Mouse (Mus musculus): Measurements from ENCODE around the gene Tomm40l.

The Tomm40l gene

DNA sequence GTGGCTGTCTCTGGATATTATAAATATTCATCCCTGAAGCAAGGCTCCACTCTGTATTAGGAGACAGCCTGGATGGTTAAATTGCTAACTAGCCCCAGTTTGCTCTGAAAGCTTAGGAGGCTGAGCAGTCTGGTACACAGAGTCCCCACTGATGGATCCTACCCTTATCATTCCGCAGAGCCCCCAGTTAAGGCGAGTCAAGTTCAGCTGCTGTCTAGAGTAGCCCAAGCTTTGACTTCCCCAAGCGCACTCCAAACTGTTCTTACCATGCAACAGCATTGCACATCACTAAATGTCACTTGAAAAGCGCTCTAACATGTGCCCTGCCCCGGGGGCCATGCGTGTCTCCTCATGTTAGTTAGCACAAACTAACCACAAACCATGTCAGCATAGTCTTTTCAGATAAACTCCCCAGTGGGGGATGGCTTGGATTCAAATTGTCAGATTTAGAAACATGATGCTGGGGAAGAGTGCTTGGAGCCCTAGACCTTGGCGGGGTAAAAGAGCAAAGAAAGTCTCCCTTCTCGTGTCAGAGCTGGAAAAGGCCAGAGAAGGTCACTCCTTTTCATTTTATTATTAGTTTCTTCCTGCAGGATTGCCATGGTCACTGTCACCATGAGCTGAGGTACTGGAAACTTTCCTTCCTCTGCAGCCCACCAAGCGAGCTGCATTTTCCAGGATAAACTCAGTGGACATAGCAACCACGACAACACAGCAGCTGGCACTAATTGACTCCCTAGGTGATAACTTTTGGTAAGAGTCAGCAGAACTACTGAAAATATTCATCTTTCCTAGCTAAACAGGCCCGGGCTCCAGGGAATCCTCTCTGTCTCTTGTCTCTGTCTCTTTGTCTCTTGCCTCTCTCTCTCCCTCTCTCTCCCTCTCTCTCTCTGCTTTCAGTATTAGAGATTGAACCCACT, 28.1 kb downstream of the Tomm40l start:
- in situ Hi-C loops (cut with MboI, MseI), result no loop called here

- in situ Hi-C loops (cut with MboI, MseI), result no loop called here
Observed at GRCm38 (mm10) chr1:171193093-171193840, 29.0 kb downstream of the Tomm40l start.

- in situ Hi-C loops (cut with MboI, MseI), result no loop called here
Observed at GRCm38 (mm10) chr1:171192283-171192682, 30.0 kb downstream of the Tomm40l start.

DNA sequence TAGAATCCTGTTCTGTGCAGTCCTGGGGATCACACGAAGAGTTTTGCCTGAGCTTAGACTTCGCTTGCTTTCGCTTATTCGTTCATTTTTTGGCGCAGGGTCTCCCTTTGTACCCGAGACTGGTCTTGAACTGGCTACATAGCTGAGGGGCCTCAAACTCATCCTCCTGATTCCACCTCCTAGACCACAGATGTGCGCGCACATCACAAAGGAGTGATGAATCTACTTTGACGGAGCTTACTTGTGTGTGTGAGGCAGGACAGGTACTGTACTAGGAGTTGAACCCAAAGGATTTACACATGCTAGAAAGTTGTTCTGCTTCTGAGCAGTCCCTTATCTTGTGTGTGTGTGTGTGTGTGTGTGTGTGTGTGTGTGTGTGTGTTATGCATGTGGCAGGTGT, 31.5 kb downstream of the Tomm40l start:
- in situ Hi-C loops (cut with MboI, MseI), result no loop called here

DNA sequence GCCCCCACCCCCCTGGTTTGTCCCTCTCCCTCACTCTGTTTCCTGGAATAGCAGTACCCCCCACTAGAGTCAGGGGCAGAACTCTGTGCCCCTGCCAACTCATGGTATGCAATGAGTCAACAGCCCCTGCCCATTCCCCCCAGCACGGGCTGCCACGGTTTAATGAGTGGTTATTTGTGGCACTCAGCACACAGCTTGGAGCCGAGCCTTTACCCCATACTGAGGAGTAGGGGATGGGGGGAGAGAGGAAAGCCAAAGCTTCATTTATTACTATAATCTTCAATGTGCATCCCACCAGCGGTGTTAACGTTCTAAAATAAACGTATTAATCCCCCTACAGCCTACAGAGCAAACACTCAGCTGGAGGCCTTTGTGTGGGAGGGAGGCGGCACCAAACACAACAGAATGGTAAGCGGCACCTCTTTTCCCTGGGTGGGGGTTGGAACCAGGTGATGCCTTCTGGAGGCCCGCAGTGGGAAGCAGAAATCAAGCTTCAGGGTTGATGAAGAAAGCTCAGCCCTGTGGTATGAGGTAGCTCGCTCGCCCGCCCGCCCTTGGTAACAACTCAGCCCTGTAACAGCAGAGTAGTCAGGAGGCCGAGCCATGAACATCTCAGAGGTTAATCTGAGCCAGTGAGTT, 32.7 kb downstream of the Tomm40l start:
- in situ Hi-C loops (cut with MboI, MseI), result no loop called here

DNA sequence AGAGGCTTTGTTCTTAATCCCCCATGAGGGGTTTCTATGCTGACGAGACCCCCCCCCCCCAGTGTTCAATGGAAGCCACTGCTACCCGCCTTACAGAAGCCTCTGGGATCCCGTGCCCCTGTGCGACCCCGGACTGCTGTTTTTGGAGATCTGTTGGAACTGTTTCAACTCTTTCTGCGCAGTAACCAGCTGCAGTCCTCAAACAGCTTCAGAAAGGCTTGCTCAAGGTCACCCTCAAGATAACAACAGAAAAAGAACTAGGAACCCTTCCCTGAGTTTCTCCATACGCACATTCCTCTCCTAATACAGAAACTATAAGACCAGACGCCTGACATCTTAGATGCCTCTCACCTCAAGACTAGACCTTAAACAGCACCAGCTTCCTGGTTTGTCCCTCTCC, 33.3 kb downstream of the Tomm40l start:
- in situ Hi-C loops (cut with MboI, MseI), result no loop called here

DNA sequence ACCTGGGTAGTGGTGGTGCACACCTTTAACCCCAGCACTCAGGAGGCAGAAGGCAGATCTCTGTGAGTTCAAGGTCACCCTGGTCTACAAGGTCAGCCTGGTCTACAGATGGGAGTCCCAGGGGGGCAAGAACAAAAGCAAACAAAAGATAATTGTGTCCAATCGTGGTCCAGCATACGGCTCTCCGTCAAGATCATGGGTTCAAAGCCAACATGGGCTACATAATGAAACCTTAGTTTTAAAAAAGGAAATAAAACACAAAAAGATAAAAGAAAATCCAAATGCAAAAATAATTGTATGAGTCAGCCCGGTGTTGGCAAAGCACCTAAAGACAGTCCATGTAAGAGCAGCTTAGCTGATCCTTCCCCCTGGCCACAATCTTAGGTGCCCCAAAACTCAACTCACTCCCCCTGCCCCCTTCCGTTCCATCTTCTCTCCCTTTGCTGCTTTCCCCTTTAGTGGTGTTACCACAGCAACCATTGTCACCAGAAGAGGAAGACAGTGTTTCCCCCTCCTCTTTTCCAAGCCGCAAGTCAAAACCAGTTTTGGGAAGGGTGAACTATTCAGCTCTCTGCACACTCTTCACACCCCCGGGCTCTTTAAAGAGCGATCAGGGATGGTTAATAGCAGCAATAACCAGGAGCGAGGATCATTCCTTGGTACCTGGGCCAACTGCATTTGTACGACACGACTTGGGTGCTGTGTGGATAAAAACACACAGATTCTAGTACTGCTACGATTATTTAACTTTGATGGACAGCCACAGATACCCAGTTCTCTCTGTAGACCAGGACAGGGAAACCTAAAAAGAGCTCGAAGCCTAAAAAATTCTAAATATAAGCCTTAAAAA, 34.2 kb downstream of the Tomm40l start:
- in situ Hi-C loops (cut with MboI, MseI), result no loop called here

DNA sequence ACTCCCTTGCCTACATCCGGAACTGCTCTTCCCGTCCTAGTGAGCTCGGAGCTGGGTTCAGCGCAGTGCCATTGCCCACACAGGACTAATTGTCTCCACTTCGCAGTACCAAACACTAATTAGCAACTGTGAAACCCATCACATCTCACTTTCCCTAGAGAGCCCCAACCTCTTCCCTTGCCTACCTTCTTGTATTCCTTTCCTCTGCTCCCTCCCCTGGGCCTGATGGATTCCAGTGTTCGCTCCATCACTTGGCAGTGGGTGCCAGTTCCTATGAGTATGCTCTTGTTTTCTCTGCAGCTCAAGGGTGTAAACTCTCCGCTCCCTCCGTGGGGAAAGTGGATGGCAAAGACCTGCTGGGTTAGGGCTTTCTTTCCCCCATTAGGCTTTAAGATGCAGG, 36.7 kb downstream of the Tomm40l start:
- in situ Hi-C loops (cut with MboI, MseI), result no loop called here

- in situ Hi-C loops (cut with MboI, MseI), result no loop called here
Observed at GRCm38 (mm10) chr1:171184314-171184713, 38.0 kb downstream of the Tomm40l start.

DNA sequence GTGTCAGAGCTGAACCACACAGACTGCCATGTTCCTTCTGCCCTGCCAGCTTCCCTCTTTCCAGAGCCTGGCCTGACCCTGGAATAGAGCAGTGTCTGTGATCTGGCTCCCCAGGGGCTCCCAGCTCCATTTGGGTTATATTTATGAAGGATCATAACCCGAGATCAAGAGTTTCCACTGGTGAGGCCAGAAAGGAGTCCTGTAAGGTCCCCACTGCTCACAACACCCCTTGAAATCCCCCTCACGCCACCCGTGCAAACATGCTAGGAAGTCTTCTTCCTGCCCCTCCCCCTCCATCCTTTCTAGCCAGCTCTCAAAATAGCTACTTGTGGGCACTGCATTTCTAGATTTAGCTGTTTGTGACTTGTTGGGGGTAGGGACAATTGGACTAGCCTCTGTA, 38.7 kb downstream of the Tomm40l start:
- in situ Hi-C loops (cut with MboI, MseI), result no loop called here

- in situ Hi-C loops (cut with MboI, MseI), result no loop called here
Observed at GRCm38 (mm10) chr1:171183025-171183424, 39.3 kb downstream of the Tomm40l start.

GRCm38 (mm10) chr1:171179487-171180171, 42.7 kb downstream of the Tomm40l start:
- in situ Hi-C loops (cut with MboI, MseI), result no loop called here

GRCm38 (mm10) chr1:171172779-171173178, 49.5 kb downstream of the Tomm40l start:
- in situ Hi-C loops (cut with MboI, MseI), result no loop called here

- in situ Hi-C loops (cut with MboI, MseI), result no loop called here
Observed at GRCm38 (mm10) chr1:171171138-171171537, 51.2 kb downstream of the Tomm40l start.

- in situ Hi-C loops (cut with MboI, MseI), result no loop called here
Observed at GRCm38 (mm10) chr1:171169913-171170312, 52.4 kb downstream of the Tomm40l start.

DNA sequence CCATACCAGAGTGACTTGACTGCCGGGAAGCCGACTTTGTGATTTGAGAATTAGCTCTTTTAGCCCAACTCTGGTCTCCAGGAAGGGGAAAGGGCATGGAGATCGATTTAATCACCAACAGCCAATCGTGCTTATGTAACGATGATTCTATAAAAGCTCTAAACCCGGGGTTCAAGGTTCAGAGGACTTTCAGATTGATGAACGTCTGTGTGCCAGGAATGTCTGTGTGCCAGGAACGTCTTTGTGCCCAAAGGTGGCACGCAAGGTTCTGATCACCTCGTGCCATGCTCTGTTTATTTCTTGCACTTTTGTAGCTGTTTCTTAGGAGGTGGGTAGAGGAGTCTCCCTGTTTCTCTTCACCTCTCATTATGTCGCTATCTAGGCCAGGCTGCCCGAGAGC, 53.4 kb downstream of the Tomm40l start:
- in situ Hi-C loops (cut with MboI, MseI), result no loop called here
